In the genomic region with DNA sequence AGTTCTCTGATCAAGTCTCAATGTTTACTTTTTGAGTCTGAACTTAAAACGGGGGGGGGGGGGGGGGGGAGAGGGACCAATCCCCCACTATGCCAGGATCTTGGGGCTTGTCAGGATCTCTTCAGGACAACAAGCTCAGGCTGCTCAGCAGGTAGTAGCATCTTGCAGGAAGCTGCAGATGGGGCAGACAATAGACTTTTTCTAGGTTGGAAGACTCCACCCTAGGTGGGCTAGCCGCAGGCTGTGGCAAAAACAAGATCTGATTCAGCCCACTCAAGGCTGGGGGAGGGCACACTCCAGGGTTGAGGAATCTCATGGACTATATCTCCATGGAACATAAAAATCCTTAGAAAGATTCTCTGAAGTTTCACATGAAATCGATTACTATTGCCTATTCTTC, we compare ENCODE assay signal across 27 mouse cellular contexts.
"Had no signal": no experiment of that assay in that cellular context is flagged by ENCODE, and none has a peak within 500 bp of the region (broad histone marks: within the 10 kb centered on the region; RNA-seq: fewer than 3 reads in every experiment).

No protein-coding gene starts in this region.

- H3K9ac ChIP-seq: heart, embryonic 13.5 days; heart, embryonic 15.5 days; hindbrain, embryonic 13.5 days; hindbrain, embryonic 15.5 days; intestine, embryonic 15.5 days; kidney, embryonic 15.5 days; limb, embryonic 12.5 days; liver, embryonic 13.5 days; liver, embryonic 15.5 days had no signal

- H3K27me3 ChIP-seq: heart, embryonic 13.5 days; heart, embryonic 15.5 days; hindbrain, embryonic 13.5 days; hindbrain, embryonic 15.5 days; intestine, embryonic 15.5 days; kidney, embryonic 15.5 days; limb, embryonic 12.5 days; liver, embryonic 13.5 days; liver, embryonic 15.5 days had no signal

- H3K9me3 ChIP-seq: heart, embryonic 10.5 days; heart, embryonic 15.5 days; intestine, embryonic 15.5 days; limb, embryonic 10.5 days; liver, embryonic 13.5 days; liver, embryonic 15.5 days had no signal

- H3K4me3 ChIP-seq: gastrocnemius, adult 2 months; heart, embryonic 10.5 days; heart, embryonic 13.5 days; heart, embryonic 15.5 days; hindbrain, embryonic 13.5 days; hindbrain, embryonic 15.5 days; intestine, embryonic 15.5 days; kidney, embryonic 15.5 days; left cerebral cortex, adult 2 months; limb, embryonic 10.5 days; limb, embryonic 12.5 days; liver, embryonic 13.5 days; liver, embryonic 15.5 days had no signal

- H3K4me1 ChIP-seq: heart, embryonic 10.5 days; heart, embryonic 13.5 days; heart, embryonic 15.5 days; hindbrain, embryonic 13.5 days; hindbrain, embryonic 15.5 days; intestine, embryonic 15.5 days; kidney, embryonic 15.5 days; limb, embryonic 10.5 days; limb, embryonic 12.5 days; liver, embryonic 13.5 days; liver, embryonic 15.5 days had no signal

- H3K36me3 ChIP-seq: heart, embryonic 10.5 days; heart, embryonic 13.5 days; heart, embryonic 15.5 days; hindbrain, embryonic 13.5 days; hindbrain, embryonic 15.5 days; intestine, embryonic 15.5 days; kidney, embryonic 15.5 days; limb, embryonic 10.5 days; limb, embryonic 12.5 days; liver, embryonic 13.5 days; liver, embryonic 15.5 days had no signal

- H3K4me2 ChIP-seq: heart, embryonic 13.5 days; heart, embryonic 15.5 days; hindbrain, embryonic 13.5 days; hindbrain, embryonic 15.5 days; intestine, embryonic 15.5 days; kidney, embryonic 15.5 days; limb, embryonic 12.5 days; liver, embryonic 11.5 days; liver, embryonic 13.5 days; liver, embryonic 15.5 days had no signal

- DNase-seq: gastrocnemius, adult 2 months; gastrocnemius, postnatal 10 days; gastrocnemius, postnatal 25 days; heart, adult 18-20 months; heart, postnatal 14 days; heart, postnatal 36 days; kidney, adult 11 months; kidney, adult 2 months; kidney, adult 9 months; kidney, postnatal 14 days; kidney, postnatal 36 days; liver; liver, embryonic 13.5 days had no signal

- H3K27ac ChIP-seq: gastrocnemius, adult 2 months; heart, embryonic 10.5 days; heart, embryonic 13.5 days; heart, embryonic 15.5 days; hindbrain, embryonic 13.5 days; hindbrain, embryonic 15.5 days; hindbrain, postnatal 0 days; intestine, embryonic 15.5 days; kidney, embryonic 15.5 days; kidney, postnatal 0 days; left cerebral cortex, adult 2 months; limb, embryonic 10.5 days; limb, embryonic 12.5 days; liver, embryonic 13.5 days; liver, embryonic 15.5 days had no signal

- ATAC-seq: hindbrain, postnatal 0 days; intestine, embryonic 15.5 days had no signal
